23 mouse cellular contexts compared by ENCODE assay signal in the genomic region with DNA sequence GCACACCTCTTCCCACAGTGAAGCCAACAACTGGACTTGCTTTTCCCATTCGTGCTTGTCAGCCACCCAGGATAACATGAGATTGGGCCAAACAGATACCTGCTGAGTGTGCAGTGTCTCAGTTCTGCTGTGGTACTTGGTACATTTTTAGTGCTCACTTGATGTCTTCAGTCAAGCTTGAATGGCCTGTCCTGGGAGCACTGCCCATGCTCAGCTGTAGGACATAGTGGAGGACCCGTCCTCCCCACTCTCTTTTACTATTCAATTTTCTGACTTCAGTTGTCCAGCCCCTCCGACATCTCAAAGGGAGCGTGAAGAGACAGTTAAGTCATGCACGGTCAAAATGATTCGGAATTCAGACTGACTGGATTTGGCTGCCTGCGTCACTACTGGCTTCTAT.
A peak's percentile ranks its signal among the peaks of the same experiment; 100 is the strongest.
DNase-seq lines count a peak whose midpoint lies in the region; ATAC-seq and TF ChIP-seq lines count a peak whose summit lies in the region.
"Had no signal": no experiment of that assay in that cellular context is flagged by ENCODE, and none has a peak within 500 bp of the region (broad histone marks: within the 10 kb centered on the region; RNA-seq: fewer than 3 reads in every experiment).

No protein-coding gene starts in this region.

- DNase-seq in gastrocnemius, adult 18-20 months (ENCODE audit: low spot score), result peak; percentile 29
- DNase-seq in gastrocnemius, postnatal 10 days, result no peak
- DNase-seq in hindbrain, postnatal 0 days (ENCODE audit: low spot score), result no peak
- no peak for DNase-seq in forebrain, embryonic 10.5 days (ENCODE audit: extremely low spot score, low spot score)
- DNase-seq: adrenal gland, adult 2 months; adrenal gland, postnatal 10 days; adrenal gland, postnatal 25 days; B cell, adult 2 months; cerebellum, adult 11 months; cerebellum, adult 18-20 months; cerebellum, adult 8-10 months; cerebellum, adult 9-11 months; cerebellum, postnatal 14 days; cerebellum, postnatal 36 days had no signal

- no peak overlapping the region for H3K4me2 ChIP-seq in hindbrain, embryonic 12.5 days (replicated peaks)
- no peak overlapping the region for H3K4me2 ChIP-seq in hindbrain, postnatal 0 days (ENCODE audit: low read depth, low read length)
- H3K4me2 ChIP-seq: embryonic facial prominence, embryonic 12.5 days; forebrain, embryonic 12.5 days had no signal

- WGBS in hindbrain, embryonic 12.5 days, result 64% methylated on average over 7 of the region's 7 CpGs
- 66% methylated on average over 7 of the region's 7 CpGs for WGBS in hindbrain, postnatal 0 days
- WGBS in forebrain, embryonic 10.5 days, result 71% methylated on average over 7 of the region's 7 CpGs

- H3K4me1 ChIP-seq in hindbrain, embryonic 12.5 days, result peaks cover 20% of the 10 kb centered on the region
- no peaks in the 10 kb centered on the region for H3K4me1 ChIP-seq in hindbrain, postnatal 0 days (ENCODE audit: insufficient read depth, low read length)
- H3K4me1 ChIP-seq in forebrain, embryonic 10.5 days, result peaks cover 10% of the 10 kb centered on the region; the same call in 1 of the 2 replicates
- H3K4me1 ChIP-seq: embryonic facial prominence, embryonic 12.5 days had no signal

- no peaks in the 10 kb centered on the region for H3K9me3 ChIP-seq in hindbrain, embryonic 12.5 days (replicated peaks)
- H3K9me3 ChIP-seq in hindbrain, postnatal 0 days (ENCODE audit: low read length), result no peaks in the 10 kb centered on the region
- no peaks in the 10 kb centered on the region for H3K9me3 ChIP-seq in forebrain, embryonic 10.5 days
- H3K9me3 ChIP-seq: embryonic facial prominence, embryonic 10.5 days; embryonic facial prominence, embryonic 12.5 days; forebrain, embryonic 12.5 days had no signal

- 0 out of 2 replicates have a peak, but pooled peaks have one; percentile 10 for ATAC-seq in hindbrain, embryonic 12.5 days (ENCODE audit: low FRiP score)
- ATAC-seq in hindbrain, postnatal 0 days, result no peak
- ATAC-seq: CD4-positive, CD25-positive, alpha-beta regulatory T cell, adult 4 months; forebrain, embryonic 14.5 days; forebrain, embryonic 16.5 days had no signal

- H3K4me3 ChIP-seq in hindbrain, embryonic 12.5 days, result no peak overlapping the region
- no peak overlapping the region for H3K4me3 ChIP-seq in hindbrain, postnatal 0 days (ENCODE audit: low read length)
- no peak overlapping the region for H3K4me3 ChIP-seq in forebrain, embryonic 10.5 days
- H3K4me3 ChIP-seq: embryonic facial prominence, embryonic 10.5 days; embryonic facial prominence, embryonic 12.5 days; forebrain, embryonic 12.5 days had no signal

- no peak overlapping the region for H3K9ac ChIP-seq in hindbrain, embryonic 12.5 days
- no peak overlapping the region for H3K9ac ChIP-seq in hindbrain, postnatal 0 days (replicated peaks; ENCODE audit: low read length)
- H3K9ac ChIP-seq: embryonic facial prominence, embryonic 12.5 days; forebrain, embryonic 12.5 days had no signal

- H3K36me3 ChIP-seq in hindbrain, embryonic 12.5 days, result no peaks in the 10 kb centered on the region
- no peaks in the 10 kb centered on the region for H3K36me3 ChIP-seq in hindbrain, postnatal 0 days (ENCODE audit: insufficient read depth, low read length)
- no peaks in the 10 kb centered on the region for H3K36me3 ChIP-seq in forebrain, embryonic 10.5 days (replicated peaks)
- H3K36me3 ChIP-seq: embryonic facial prominence, embryonic 10.5 days; embryonic facial prominence, embryonic 12.5 days; forebrain, embryonic 12.5 days; G1E had no signal

- no peak for TF ChIP-seq CTCF in hindbrain, postnatal 0 days (IDR thresholded peaks at IDR 0.05; ENCODE audit: low read depth)

- peaks cover 67% of the 10 kb centered on the region for H3K27me3 ChIP-seq in hindbrain, embryonic 12.5 days
- no peaks in the 10 kb centered on the region for H3K27me3 ChIP-seq in hindbrain, postnatal 0 days (ENCODE audit: insufficient read depth, low read length)
- H3K27me3 ChIP-seq in forebrain, embryonic 10.5 days (ENCODE audit: poor library complexity, severe bottlenecking), result peaks cover 98% of the 10 kb centered on the region
- H3K27me3 ChIP-seq: CH12.LX; embryonic facial prominence, embryonic 12.5 days had no signal

- no peak overlapping the region for H3K27ac ChIP-seq in hindbrain, embryonic 12.5 days
- no peak overlapping the region for H3K27ac ChIP-seq in hindbrain, postnatal 0 days
- H3K27ac ChIP-seq in forebrain, embryonic 10.5 days, result no peak overlapping the region
- H3K27ac ChIP-seq: embryonic facial prominence, embryonic 10.5 days; embryonic facial prominence, embryonic 12.5 days; forebrain, embryonic 12.5 days had no signal
